Mouse (Mus musculus): ENCODE data around the gene Erich6b. TPM values are rescaled to one million over a fixed set of nuclear protein-coding genes. Genes with fewer than 3 reads are reported as not detected.

Gene Erich6b
- total RNA-seq, 1 experiment: not detected

DNA sequence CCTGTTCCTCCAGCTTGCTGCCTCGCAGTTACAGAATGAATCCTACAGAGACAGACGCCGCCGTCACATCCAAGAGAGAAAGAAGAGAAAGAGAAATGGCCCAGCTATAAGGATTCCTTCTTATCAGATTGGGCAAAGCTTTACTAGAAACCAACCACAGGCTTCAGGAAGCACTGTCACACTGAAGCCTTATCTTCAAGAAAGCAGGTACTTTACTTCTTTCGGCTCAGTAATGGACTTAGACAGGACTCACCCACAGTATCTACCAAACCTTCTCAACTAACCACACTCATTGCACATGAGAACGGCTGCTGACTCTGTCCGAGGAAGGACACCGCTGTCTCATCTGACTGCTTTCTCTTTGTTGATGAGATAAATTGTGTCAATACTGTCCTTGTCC is 13.2 kb upstream of the Erich6b start:
- Histone ChIP-seq H3K4me3 (ENCODE audit: insufficient read depth in 1 of 2, low read depth in 1 of 2, low read length in 2 of 2, poor library complexity in 1 of 2, severe bottlenecking in 1 of 2) (no peak overlapping the region), H3K4me1 (ENCODE audit: control insufficient read depth in 2 of 2, insufficient read depth in 2 of 2, low read length in 2 of 2, poor library complexity in 1 of 2) (no peaks in the 10 kb centered on the region), H3K9ac (ENCODE audit: insufficient read depth, low read depth, low read length, poor library complexity, severe bottlenecking) (no peak overlapping the region), H3K36me3 (ENCODE audit: control insufficient read depth, insufficient read depth, low read length, poor library complexity, severe bottlenecking) (no peaks in the 10 kb centered on the region), H3K27ac (ENCODE audit: insufficient read depth, low read depth, low read length, poor library complexity, severe bottlenecking) (no peak overlapping the region), H3K9me3 (ENCODE audit: control insufficient read depth, insufficient read depth, low read depth, low read length) (no peaks in the 10 kb centered on the region)
- TF ChIP-seq ZC3H11A (IDR thresholded peaks at IDR 0.05; ENCODE audit: borderline replicate concordance, low read depth, low read length) (no peak), ZNF384 (IDR thresholded peaks at IDR 0.05; ENCODE audit: low read depth, low read length) (no peak), HCFC1 (IDR thresholded peaks at IDR 0.05; ENCODE audit: borderline replicate concordance, insufficient read depth, low read length) (no peak), MAFK (IDR thresholded peaks at IDR 0.05; ENCODE audit: insufficient read depth, low read depth, low read length) (no peak), CHD2 (IDR thresholded peaks at IDR 0.05; ENCODE audit: low read depth, low read length) (no peak)
- in situ Hi-C loops (cut with MboI; ENCODE audit: low sequenced_read_pairs in 2 of 2, unreplicated experiment in 2 of 2): no loop called here
- DNase-seq (ENCODE audit: low read depth, low spot score): no peak

DNA sequence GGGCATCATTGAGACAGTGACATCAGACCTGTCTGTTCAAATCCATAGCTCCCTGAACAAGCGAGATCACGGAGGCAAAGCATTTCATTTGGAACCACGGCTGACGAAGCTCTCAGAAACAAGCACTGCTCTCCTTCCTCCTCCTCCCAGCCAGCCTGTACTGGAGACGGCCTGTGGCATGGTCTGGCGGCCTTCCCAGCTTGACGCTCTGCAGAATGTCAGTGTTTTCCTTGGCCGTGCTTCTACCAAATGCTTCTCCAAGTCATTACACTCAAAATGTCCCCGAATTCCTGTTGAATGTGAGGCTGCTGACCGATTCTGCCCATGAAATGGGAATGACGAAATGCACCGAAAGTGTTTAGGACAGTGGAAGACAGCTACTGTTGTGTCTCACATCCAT is 6.7 kb upstream of the Erich6b start:
- H3K9ac ChIP-seq (ENCODE audit: insufficient read depth, low read depth, low read length, poor library complexity, severe bottlenecking): no peak overlapping the region
- DNase-seq (ENCODE audit: low read depth, low spot score): no peak
- no peaks in the 10 kb centered on the region for H3K4me1 ChIP-seq (ENCODE audit: control insufficient read depth in 2 of 2, insufficient read depth in 2 of 2, low read length in 2 of 2, poor library complexity in 1 of 2)
- no peak overlapping the region for H3K4me3 ChIP-seq (ENCODE audit: insufficient read depth in 1 of 2, low read depth in 1 of 2, low read length in 2 of 2, poor library complexity in 1 of 2, severe bottlenecking in 1 of 2)
- no peaks in the 10 kb centered on the region for H3K9me3 ChIP-seq (ENCODE audit: control insufficient read depth, insufficient read depth, low read depth, low read length)
- H3K27ac ChIP-seq (ENCODE audit: insufficient read depth, low read depth, low read length, poor library complexity, severe bottlenecking): no peak overlapping the region
- TF ChIP-seq ZNF384 (IDR thresholded peaks at IDR 0.05; ENCODE audit: low read depth, low read length) (no peak), MAFK (IDR thresholded peaks at IDR 0.05; ENCODE audit: insufficient read depth, low read depth, low read length) (no peak), HCFC1 (IDR thresholded peaks at IDR 0.05; ENCODE audit: borderline replicate concordance, insufficient read depth, low read length) (no peak), CHD2 (IDR thresholded peaks at IDR 0.05; ENCODE audit: low read depth, low read length) (no peak), ZC3H11A (IDR thresholded peaks at IDR 0.05; ENCODE audit: borderline replicate concordance, low read depth, low read length) (no peak)
- in situ Hi-C loops (cut with MboI; ENCODE audit: low sequenced_read_pairs in 2 of 2, unreplicated experiment in 2 of 2): no loop called here
- no peaks in the 10 kb centered on the region for H3K36me3 ChIP-seq (ENCODE audit: control insufficient read depth, insufficient read depth, low read length, poor library complexity, severe bottlenecking)

DNA sequence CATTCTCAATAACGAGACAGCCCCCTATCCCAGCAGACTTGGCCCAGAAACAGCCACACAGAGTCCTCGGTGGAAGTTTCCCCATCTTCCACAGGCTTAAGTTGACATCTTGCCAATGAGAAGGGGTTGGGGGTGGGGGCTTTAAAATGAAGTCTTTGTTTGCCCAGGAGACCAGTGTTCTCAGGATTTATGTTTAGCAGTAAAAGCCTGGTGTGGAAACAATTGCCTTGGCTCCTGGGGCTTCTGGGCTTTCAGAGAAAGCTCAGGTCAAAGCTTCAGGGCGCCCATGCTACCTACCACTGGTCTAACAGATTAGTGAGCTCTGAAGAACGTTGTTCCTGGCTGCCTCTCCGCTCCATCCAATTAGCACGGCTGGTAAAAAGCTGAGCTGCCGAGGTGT is 6.0 kb upstream of the Erich6b start:
- Histone ChIP-seq H3K4me3 (ENCODE audit: insufficient read depth in 1 of 2, low read depth in 1 of 2, low read length in 2 of 2, poor library complexity in 1 of 2, severe bottlenecking in 1 of 2) (no peak overlapping the region), H3K9ac (ENCODE audit: insufficient read depth, low read depth, low read length, poor library complexity, severe bottlenecking) (no peak overlapping the region), H3K27ac (ENCODE audit: insufficient read depth, low read depth, low read length, poor library complexity, severe bottlenecking) (no peak overlapping the region), H3K9me3 (ENCODE audit: control insufficient read depth, insufficient read depth, low read depth, low read length) (no peaks in the 10 kb centered on the region), H3K4me1 (ENCODE audit: control insufficient read depth in 2 of 2, insufficient read depth in 2 of 2, low read length in 2 of 2, poor library complexity in 1 of 2) (no peaks in the 10 kb centered on the region), H3K36me3 (ENCODE audit: control insufficient read depth, insufficient read depth, low read length, poor library complexity, severe bottlenecking) (no peaks in the 10 kb centered on the region)
- no peak for DNase-seq (ENCODE audit: low read depth, low spot score)
- TF ChIP-seq ZC3H11A (IDR thresholded peaks at IDR 0.05; ENCODE audit: borderline replicate concordance, low read depth, low read length) (no peak), CHD2 (IDR thresholded peaks at IDR 0.05; ENCODE audit: low read depth, low read length) (no peak), MAFK (IDR thresholded peaks at IDR 0.05; ENCODE audit: insufficient read depth, low read depth, low read length) (no peak), HCFC1 (IDR thresholded peaks at IDR 0.05; ENCODE audit: borderline replicate concordance, insufficient read depth, low read length) (no peak), ZNF384 (IDR thresholded peaks at IDR 0.05; ENCODE audit: low read depth, low read length) (no peak)
- in situ Hi-C loops (cut with MboI; ENCODE audit: low sequenced_read_pairs in 2 of 2, unreplicated experiment in 2 of 2): no loop called here

DNA sequence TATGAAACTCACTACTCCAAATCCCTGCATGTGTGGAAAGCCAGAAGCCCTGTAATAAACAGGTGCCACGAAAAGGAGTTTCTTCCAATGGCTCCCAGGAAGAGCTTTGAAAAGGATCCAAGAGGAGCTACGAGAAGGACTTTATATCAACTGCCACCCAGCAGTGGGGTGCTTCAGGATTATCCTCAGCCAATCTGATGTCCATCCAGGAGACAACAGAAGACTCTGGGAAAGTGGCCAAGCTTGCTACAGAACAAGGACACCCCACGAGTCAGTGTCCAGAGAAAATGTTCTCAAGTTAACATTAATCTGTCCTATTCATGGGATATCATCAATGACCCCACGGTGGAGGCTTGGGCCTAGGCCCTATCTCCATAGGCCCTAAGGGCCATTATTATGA is 4.4 kb upstream of the Erich6b start:
- DNase-seq (ENCODE audit: low read depth, low spot score): no peak
- H3K9me3 ChIP-seq (ENCODE audit: control insufficient read depth, insufficient read depth, low read depth, low read length): no peaks in the 10 kb centered on the region
- H3K4me3 ChIP-seq (ENCODE audit: insufficient read depth in 1 of 2, low read depth in 1 of 2, low read length in 2 of 2, poor library complexity in 1 of 2, severe bottlenecking in 1 of 2): no peak overlapping the region
- H3K36me3 ChIP-seq (ENCODE audit: control insufficient read depth, insufficient read depth, low read length, poor library complexity, severe bottlenecking): no peaks in the 10 kb centered on the region
- H3K27ac ChIP-seq (ENCODE audit: insufficient read depth, low read depth, low read length, poor library complexity, severe bottlenecking): no peak overlapping the region
- TF ChIP-seq CHD2 (IDR thresholded peaks at IDR 0.05; ENCODE audit: low read depth, low read length) (no peak), MAFK (IDR thresholded peaks at IDR 0.05; ENCODE audit: insufficient read depth, low read depth, low read length) (no peak), ZNF384 (IDR thresholded peaks at IDR 0.05; ENCODE audit: low read depth, low read length) (no peak), ZC3H11A (IDR thresholded peaks at IDR 0.05; ENCODE audit: borderline replicate concordance, low read depth, low read length) (no peak), HCFC1 (IDR thresholded peaks at IDR 0.05; ENCODE audit: borderline replicate concordance, insufficient read depth, low read length) (no peak)
- in situ Hi-C loops (cut with MboI; ENCODE audit: low sequenced_read_pairs in 2 of 2, unreplicated experiment in 2 of 2): no loop called here
- no peaks in the 10 kb centered on the region for H3K4me1 ChIP-seq (ENCODE audit: control insufficient read depth in 2 of 2, insufficient read depth in 2 of 2, low read length in 2 of 2, poor library complexity in 1 of 2)
- no peak overlapping the region for H3K9ac ChIP-seq (ENCODE audit: insufficient read depth, low read depth, low read length, poor library complexity, severe bottlenecking)

DNA sequence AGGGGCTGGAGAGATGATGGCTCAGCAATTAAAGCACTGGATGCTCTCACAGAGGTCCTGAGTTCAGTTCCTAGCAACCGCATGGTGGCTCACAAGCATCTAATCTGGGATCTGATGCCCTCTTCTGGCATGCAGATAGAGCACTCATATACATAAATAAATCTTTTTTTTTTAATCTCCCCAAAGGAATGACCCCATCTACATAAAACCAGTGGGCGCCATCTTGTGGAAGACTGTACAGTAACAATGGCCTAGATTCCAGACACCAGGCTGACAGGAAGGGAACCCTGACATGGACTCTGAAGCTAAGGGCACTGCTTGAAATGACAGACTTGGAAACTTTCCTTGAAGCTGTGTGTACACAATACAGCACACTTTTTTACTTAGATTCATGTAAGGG is 1.2 kb upstream of the Erich6b start:
- H3K4me3 ChIP-seq (ENCODE audit: insufficient read depth in 1 of 2, low read depth in 1 of 2, low read length in 2 of 2, poor library complexity in 1 of 2, severe bottlenecking in 1 of 2): no peak overlapping the region
- peak; percentile 15 for DNase-seq (ENCODE audit: low read depth, low spot score)
- no peaks in the 10 kb centered on the region for H3K4me1 ChIP-seq (ENCODE audit: control insufficient read depth in 2 of 2, insufficient read depth in 2 of 2, low read length in 2 of 2, poor library complexity in 1 of 2)
- no peak overlapping the region for H3K27ac ChIP-seq (ENCODE audit: insufficient read depth, low read depth, low read length, poor library complexity, severe bottlenecking)
- in situ Hi-C loops (cut with MboI; ENCODE audit: low sequenced_read_pairs in 2 of 2, unreplicated experiment in 2 of 2): no loop called here
- no peaks in the 10 kb centered on the region for H3K9me3 ChIP-seq (ENCODE audit: control insufficient read depth, insufficient read depth, low read depth, low read length)
- no peak for TF ChIP-seq ZNF384 (IDR thresholded peaks at IDR 0.05; ENCODE audit: low read depth, low read length)
- no peak for TF ChIP-seq CHD2 (IDR thresholded peaks at IDR 0.05; ENCODE audit: low read depth, low read length)
- TF ChIP-seq ZC3H11A (IDR thresholded peaks at IDR 0.05; ENCODE audit: borderline replicate concordance, low read depth, low read length): 0 out of 2 replicates have a peak, but pooled peaks have one; percentile 8
- H3K9ac ChIP-seq (ENCODE audit: insufficient read depth, low read depth, low read length, poor library complexity, severe bottlenecking): no peak overlapping the region
- no peaks in the 10 kb centered on the region for H3K36me3 ChIP-seq (ENCODE audit: control insufficient read depth, insufficient read depth, low read length, poor library complexity, severe bottlenecking)

Measured in ES-E14 (cell line).